Mouse (Mus musculus) myocyte (in vitro differentiated cells): ENCODE measurements around the gene Bco2.

Experiments
- E2F4 ChIP-seq: IDR thresholded peaks from one replicate; pipeline ENCODE4 v1.6.1; 2011; ENCODE audit warnings: mild to moderate bottlenecking, control low read depth, moderate library complexity; ENCODE audit not compliant: insufficient read depth
- MAX ChIP-seq: IDR thresholded peaks from one replicate; pipeline ENCODE4 v1.6.1; 2011; ENCODE audit warnings: low read depth, mild to moderate bottlenecking, control low read depth
- MYOD1 ChIP-seq, 3 experiments: IDR thresholded peaks; one replicate each; pipeline ENCODE4 v1.6.1; 2011; ENCODE audit warnings: control low read depth in 2 of 3, low read depth in 2 of 3, mild to moderate bottlenecking in 2 of 3, moderate library complexity in 1 of 3; ENCODE audit not compliant: insufficient read length in 2 of 3, control insufficient read depth in 1 of 3
- MYOG ChIP-seq, 3 experiments: IDR thresholded peaks; one replicate each; pipeline ENCODE4 v1.6.1; 2011; ENCODE audit warnings: control low read depth in 2 of 3, low read depth in 2 of 3, mild to moderate bottlenecking in 2 of 3; ENCODE audit not compliant: insufficient read length in 2 of 3, control insufficient read depth in 1 of 3, insufficient read depth in 1 of 3
- POLR2A ChIP-seq: IDR thresholded peaks from one replicate; pipeline ENCODE4 v1.6.1; 2011; ENCODE audit warnings: low read depth, mild to moderate bottlenecking, control low read depth, moderate library complexity; ENCODE audit not compliant: insufficient read length
- REST ChIP-seq: IDR thresholded peaks from one replicate; pipeline ENCODE4 v1.6.1; 2011; ENCODE audit warnings: mild to moderate bottlenecking, control low read depth, moderate library complexity; ENCODE audit not compliant: insufficient read depth, insufficient read length
- TCF12 ChIP-seq: IDR thresholded peaks from one replicate; pipeline ENCODE4 v1.6.1; 2011; ENCODE audit warnings: mild to moderate bottlenecking, control low read depth; ENCODE audit not compliant: poor library complexity, insufficient read depth, severe bottlenecking
- USF1 ChIP-seq: IDR thresholded peaks from one replicate; pipeline ENCODE4 v1.6.1; 2011; ENCODE audit warnings: low read depth, mild to moderate bottlenecking, control low read depth, moderate library complexity

DNA sequence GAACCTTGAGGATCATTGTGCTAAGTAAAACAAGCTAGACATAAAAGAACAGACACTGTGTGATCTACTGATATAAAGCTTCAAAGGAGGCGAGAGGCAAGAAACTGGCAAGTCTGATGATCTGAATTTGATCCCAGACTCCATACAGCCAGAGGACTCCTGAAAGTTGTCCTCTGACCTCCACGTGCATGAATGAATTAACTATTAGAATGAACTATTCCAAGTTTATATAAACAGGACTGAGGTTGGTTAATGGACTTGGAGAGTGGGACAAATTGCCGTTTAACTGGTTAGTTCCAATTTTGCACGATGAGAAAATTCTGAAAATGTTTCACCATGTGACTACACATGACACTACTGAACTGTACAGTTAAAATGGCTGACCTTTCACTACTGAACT lies 6.0 kb downstream of the Bco2 start:
- no peak for TF ChIP-seq MYOG (IDR thresholded peaks at IDR 0.05; ENCODE audit: control insufficient read depth in 1 of 3, insufficient read depth in 1 of 3, insufficient read length in 2 of 3, low read depth in 2 of 3)
- TF ChIP-seq E2F4 = no peak
- no peak for TF ChIP-seq POLR2A
- no peak for TF ChIP-seq MAX
- TF ChIP-seq USF1 = no peak
- TF ChIP-seq MYOD1 (IDR thresholded peaks at IDR 0.05; ENCODE audit: control insufficient read depth in 1 of 3, insufficient read length in 2 of 3, low read depth in 2 of 3) = no peak
- no peak for TF ChIP-seq TCF12
- TF ChIP-seq REST = no peak
